Mouse (Mus musculus): ENCODE measurements around the gene Tcirg1.

GRCm38 (mm10) chr19:3952099-3952498, 45.2 kb upstream of the Tcirg1 start:
- TF ChIP-seq POLR2A (IDR thresholded peaks at IDR 0.05; ENCODE audit: low read depth, low read length) (no peak), CTCF (conservative IDR thresholded peaks at IDR 0.05; ENCODE audit: insufficient read depth, insufficient read length, low read depth, low read length) (no peak)
